Mouse (Mus musculus) embryonic facial prominence, embryonic 11.5 days (tissue): Measurements from ENCODE around the gene Zranb3. TPM values are rescaled to one million over a fixed set of nuclear protein-coding genes. Genes with fewer than 3 reads are reported as not detected.
"Not testable (repeated sequence)": the region's sequence is repeated elsewhere in the genome, so short reads cannot be mapped to it uniquely, and the experiment has no call there.

Experiments
- ATAC-seq: fragments of 200-750 bp; cut with Nextera tagmentation; replicated peaks from 2 replicates; pipeline ENCODE4 v1.8.0; 2017; ENCODE audit warnings: low read depth; ENCODE audit not compliant: insufficient number of reproducible peaks, low FRiP score, low TSS enrichment
- DNase-seq: peaks from one replicate; pipeline ENCODE4 v3.0.0-alpha.2; 2015; ENCODE audit warnings: low spot score
- H3K27ac ChIP-seq: fragments of 300-500 bp; sonication (generic); replicated peaks from 2 replicates; pipeline ENCODE4 v1.5.1; 2014; ENCODE audit warnings: mild to moderate bottlenecking, low read depth, low read length, control low read depth
- H3K27me3 ChIP-seq: fragments of 300-500 bp; sonication (generic); 2 replicates; pipeline ENCODE4 v1.6.1; 2014; ENCODE audit warnings: mild to moderate bottlenecking, low read length, moderate library complexity, mixed read lengths; ENCODE audit not compliant: control insufficient read depth, insufficient read depth
- H3K36me3 ChIP-seq: fragments of 300-500 bp; sonication (generic); replicated peaks from 2 replicates; pipeline ENCODE4 v1.6.1; 2014; ENCODE audit warnings: low read depth, mild to moderate bottlenecking, low read length, moderate library complexity, mixed read lengths; ENCODE audit not compliant: control insufficient read depth, insufficient read depth
- H3K4me1 ChIP-seq: fragments of 300-500 bp; sonication (generic); 2 replicates; pipeline ENCODE4 v1.6.1; 2014; ENCODE audit warnings: low read length, mixed read lengths; ENCODE audit not compliant: control insufficient read depth, insufficient read depth
- H3K4me2 ChIP-seq: fragments of 300-500 bp; sonication (generic); 2 replicates; pipeline ENCODE4 v1.6.1; 2014; ENCODE audit warnings: low read depth, mild to moderate bottlenecking, control low read depth, low read length, moderate library complexity
- H3K4me3 ChIP-seq: fragments of 300-500 bp; sonication (generic); 2 replicates; pipeline ENCODE4 v1.5.1; 2014; ENCODE audit warnings: low read depth, low read length, control low read depth
- H3K9ac ChIP-seq: fragments of 300-500 bp; sonication (generic); replicated peaks from 2 replicates; pipeline ENCODE4 v1.6.1; 2014; ENCODE audit warnings: mild to moderate bottlenecking, control low read depth, low read length
- H3K9me3 ChIP-seq: fragments of 300-500 bp; sonication (generic); replicated peaks from 2 replicates; pipeline ENCODE4 v1.6.1; 2016; ENCODE audit warnings: mild to moderate bottlenecking, low read length, inconsistent platforms, mixed read lengths; ENCODE audit not compliant: control insufficient read depth
- WGBS: fragments of 180-500 bp; shearing (Covaris S2); extraction: QIAGEN DNeasy Blood & Tissue Kit; methylation state at CpG from one replicate; pipeline ENCODE4 v1.1.7; 2014; 5-methylcytosine and 5-hydroxymethylcytosine counted together
- polyA plus RNA-seq: library from polyadenylated mRNA; unstranded; fragments of >200 nt; fragmentation: Nextera tagmentation; extraction: Ambion mirVana; gene quantifications from 2 replicates; pipeline ENCODE4 v1.2.1, GENCODE M21; 2014

Zranb3 gene
- polyA plus RNA-seq: 14.1 and 17.5 TPM in 2 replicates

- peak within 1 kb of the TSS; percentile 89 for H3K4me3 ChIP-seq
Measured at GRCm38 (mm10) chr1:128102641-128103461, at the start of gene Zranb3, which contains the start of gene R3hdm1. Gene Zranb3, minus strand, starts transcription at chr1:128103047. Gene R3hdm1, plus strand, starts transcription at chr1:128103301.

GRCm38 (mm10) chr1:128141737-128142136 is 38.9 kb upstream of the Zranb3 start:
- H3K9me3 ChIP-seq: no peaks in the 10 kb centered on the region
- no peak overlapping the region for H3K9ac ChIP-seq
- H3K4me2 ChIP-seq: no peak overlapping the region
- no peaks in the 10 kb centered on the region for H3K36me3 ChIP-seq
- ATAC-seq (no peak), DNase-seq (no peak)
- no peaks in the 10 kb centered on the region for H3K4me1 ChIP-seq
- no peak overlapping the region for H3K27ac ChIP-seq
- no peak overlapping the region for H3K4me3 ChIP-seq
- H3K27me3 ChIP-seq: no peaks in the 10 kb centered on the region

More at GRCm38 (mm10) chr1:128102641-128103461, at the start of gene Zranb3, which contains the start of gene R3hdm1:
- no peaks in the 10 kb centered on the region for H3K9me3 ChIP-seq
- peak within 1 kb of the TSS; percentile 49 for H3K4me2 ChIP-seq
- ATAC-seq (peak; percentile 95), DNase-seq (peak; percentile 99)
- H3K4me1 ChIP-seq: no peaks in the 10 kb centered on the region
- WGBS: under 1% methylated on average over 43 of the region's 43 CpGs
- H3K9ac ChIP-seq: peak within 1 kb of the TSS; percentile 87
- no peaks in the 10 kb centered on the region for H3K27me3 ChIP-seq
- peak within 1 kb of the TSS; percentile 85 for H3K27ac ChIP-seq
- H3K36me3 ChIP-seq: no peaks in the 10 kb centered on the region

- Histone ChIP-seq H3K4me3 (no peak overlapping the region), H3K27me3 (no peaks in the 10 kb centered on the region), H3K4me1 (no peaks in the 10 kb centered on the region), H3K27ac (no peak overlapping the region), H3K9ac (no peak overlapping the region), H3K9me3 (no peaks in the 10 kb centered on the region), H3K36me3 (no peaks in the 10 kb centered on the region), H3K4me2 (no peak overlapping the region)
- ATAC-seq (no peak), DNase-seq (no peak)
Measured at GRCm38 (mm10) chr1:128141039-128141438, 38.2 kb upstream of the Zranb3 start.

- not testable (repeated sequence) for H3K9ac ChIP-seq, H3K4me2 ChIP-seq, H3K4me1 ChIP-seq, ATAC-seq, H3K27ac ChIP-seq, H3K36me3 ChIP-seq, DNase-seq, H3K9me3 ChIP-seq, H3K27me3 ChIP-seq, H3K4me3 ChIP-seq
Measured at GRCm38 (mm10) chr1:128136222-128136621, 33.4 kb upstream of the Zranb3 start.

GRCm38 (mm10) chr1:128120913-128121627 is 18.2 kb upstream of the Zranb3 start:
- Histone ChIP-seq H3K36me3 (no peaks in the 10 kb centered on the region), H3K9ac (no peak overlapping the region), H3K9me3 (no peaks in the 10 kb centered on the region), H3K4me3 (no peak overlapping the region), H3K4me2 (no peak overlapping the region), H3K27me3 (no peaks in the 10 kb centered on the region), H3K27ac (no peak overlapping the region), H3K4me1 (no peaks in the 10 kb centered on the region)
- DNase-seq (no peak), ATAC-seq (no peak)
- 93% methylated on average over 4 of the region's 4 CpGs for WGBS

GRCm38 (mm10) chr1:128103520-128104088 is 757 bp upstream of the Zranb3 start:
- ATAC-seq (peak; percentile 73), DNase-seq (peak; percentile 52)
- Histone ChIP-seq H3K27ac (peak overlapping the region; percentile 85), H3K27me3 (no peaks in the 10 kb centered on the region), H3K36me3 (no peaks in the 10 kb centered on the region), H3K9me3 (no peaks in the 10 kb centered on the region), H3K4me2 (peak overlapping the region; percentile 49), H3K4me3 (peak overlapping the region; percentile 89), H3K4me1 (no peaks in the 10 kb centered on the region), H3K9ac (peak overlapping the region; percentile 87)
- 1% methylated on average over 38 of the region's 47 CpGs for whole genome bisulfite sequencing

- H3K9me3 ChIP-seq: no peaks in the 10 kb centered on the region
- peak overlapping the region; percentile 22 for H3K4me2 ChIP-seq
- H3K27ac ChIP-seq: 0 out of 2 replicates have a peak overlapping the region, but pooled peaks have one; percentile 22
- ATAC-seq (peak; percentile 42), DNase-seq (peak; percentile 92)
- H3K4me3 ChIP-seq: peak overlapping the region; percentile 89
- H3K27me3 ChIP-seq: no peaks in the 10 kb centered on the region
- no peaks in the 10 kb centered on the region for H3K4me1 ChIP-seq
- no peaks in the 10 kb centered on the region for H3K36me3 ChIP-seq
- H3K9ac ChIP-seq: peak overlapping the region; percentile 49
- WGBS: under 1% methylated on average over 15 of the region's 15 CpGs
Measured at GRCm38 (mm10) chr1:128102251-128102640, 601 bp downstream of the Zranb3 start.
